Mouse (Mus musculus) limb, embryonic 11.5 days (tissue): Measurements from ENCODE around the gene Mn1. TPM values are rescaled to one million over a fixed set of nuclear protein-coding genes. Genes with fewer than 3 reads are reported as not detected.

Experiments
- ATAC-seq: fragments of 200-750 bp; cut with Nextera tagmentation; 2 replicates; pipeline ENCODE4 v1.8.0; 2017; ENCODE audit warnings: low read depth; ENCODE audit not compliant: insufficient number of reproducible peaks, low FRiP score, low TSS enrichment
- DNase-seq: peaks from one replicate; pipeline ENCODE4 v3.0.0-alpha.2; 2015; ENCODE audit warnings: low spot score
- H3K27ac ChIP-seq: fragments of 300-500 bp; sonication (generic); replicated peaks from 2 replicates; pipeline ENCODE4 v1.5.1; 2014; ENCODE audit warnings: low read depth, mild to moderate bottlenecking, low read length
- H3K27me3 ChIP-seq: fragments of 300-500 bp; sonication (generic); 2 replicates; pipeline ENCODE4 v1.6.1; 2014; ENCODE audit warnings: mild to moderate bottlenecking, low read length, mixed read lengths; ENCODE audit not compliant: control insufficient read depth, insufficient read depth
- H3K36me3 ChIP-seq: fragments of 300-500 bp; sonication (generic); 2 replicates; pipeline ENCODE4 v1.6.1; 2014; ENCODE audit warnings: mild to moderate bottlenecking, low read length, moderate library complexity, mixed read lengths; ENCODE audit not compliant: control insufficient read depth, insufficient read depth
- H3K4me1 ChIP-seq: fragments of 300-500 bp; sonication (generic); 2 replicates; pipeline ENCODE4 v1.6.1; 2014; ENCODE audit warnings: low read length, mixed read lengths; ENCODE audit not compliant: control insufficient read depth, insufficient read depth
- H3K4me2 ChIP-seq: fragments of 300-500 bp; sonication (generic); 2 replicates; pipeline ENCODE4 v1.6.1; 2014; ENCODE audit warnings: low read depth, mild to moderate bottlenecking, moderate library complexity; ENCODE audit not compliant: severe bottlenecking
- H3K4me3 ChIP-seq: fragments of 300-500 bp; sonication (generic); 2 replicates; pipeline ENCODE4 v1.5.1; 2014; ENCODE audit warnings: low read depth, low read length
- H3K9ac ChIP-seq: fragments of 300-500 bp; sonication (generic); 2 replicates; pipeline ENCODE4 v1.6.1; 2014; ENCODE audit warnings: mild to moderate bottlenecking, low read length
- H3K9me3 ChIP-seq: fragments of 300-500 bp; sonication (generic); 2 replicates; pipeline ENCODE4 v1.6.1; 2016; ENCODE audit warnings: low read length; ENCODE audit not compliant: control insufficient read depth
- WGBS: fragments of 180-500 bp; shearing (Covaris S2); extraction: QIAGEN DNeasy Blood & Tissue Kit; methylation state at CpG from one replicate; pipeline ENCODE4 v1.1.7; 2014; 5-methylcytosine and 5-hydroxymethylcytosine counted together
- polyA plus RNA-seq: library from polyadenylated mRNA; unstranded; fragments of >200 nt; fragmentation: Nextera tagmentation; extraction: Ambion mirVana; gene quantifications from 2 replicates; pipeline ENCODE4 v1.2.1, GENCODE M21; 2014

Gene Mn1
- polyA plus RNA-seq, 1 experiment from 2014 or later: 12.4 TPM

GRCm38 (mm10) chr5:111415575-111415974 is 1.6 kb upstream of the Mn1 start:
- Histone ChIP-seq H3K27ac (no peak overlapping the region), H3K9ac (no peak overlapping the region), H3K4me2 (peak overlapping the region; percentile 93), H3K4me1 (peaks cover 38% of the 10 kb centered on the region), H3K27me3 (peaks cover 44% of the 10 kb centered on the region), H3K9me3 (no peaks in the 10 kb centered on the region), H3K4me3 (peak overlapping the region; percentile 69), H3K36me3 (no peaks in the 10 kb centered on the region)
- ATAC-seq: no peak
- no peak for DNase-seq
- 1% methylated on average over 14 of the region's 14 CpGs for WGBS

- Histone ChIP-seq H3K9me3 (no peaks in the 10 kb centered on the region), H3K27ac (no peak overlapping the region; the same call in 1 of the 2 replicates), H3K4me2 (peak overlapping the region; percentile 93), H3K36me3 (no peaks in the 10 kb centered on the region), H3K9ac (peak overlapping the region; percentile 84), H3K27me3 (peaks cover 49% of the 10 kb centered on the region), H3K4me1 (peaks cover 43% of the 10 kb centered on the region), H3K4me3 (peak overlapping the region; percentile 69)
- ATAC-seq (no peak), DNase-seq (no peak)
- 1% methylated on average over 13 of the region's 13 CpGs for WGBS
These were observed 1.1 kb upstream of the Mn1 start for GRCm38 (mm10) chr5:111416048-111416447.

GRCm38 (mm10) chr5:111417378-111418131 is 393 bp downstream of the Mn1 start:
- under 1% methylated on average over 98 of the region's 105 CpGs for WGBS
- H3K36me3 ChIP-seq: peaks cover 4% of the 10 kb centered on the region; the same call in 1 of the 2 replicates
- H3K9me3 ChIP-seq: no peaks in the 10 kb centered on the region
- peak overlapping the region; percentile 69 for H3K4me3 ChIP-seq
- H3K27me3 ChIP-seq: peaks cover 52% of the 10 kb centered on the region
- H3K27ac ChIP-seq: peak overlapping the region; percentile 73
- ATAC-seq (no peak), DNase-seq (peak; percentile 60)
- peak overlapping the region; percentile 93 for H3K4me2 ChIP-seq
- peak overlapping the region; percentile 84 for H3K9ac ChIP-seq
- H3K4me1 ChIP-seq: peaks cover 48% of the 10 kb centered on the region

- Histone ChIP-seq H3K27me3 (peaks cover 48% of the 10 kb centered on the region), H3K4me3 (peak overlapping the region; percentile 69), H3K36me3 (peaks cover 4% of the 10 kb centered on the region; the same call in 1 of the 2 replicates), H3K4me1 (peaks cover 48% of the 10 kb centered on the region), H3K9me3 (no peaks in the 10 kb centered on the region), H3K9ac (peak overlapping the region; percentile 84), H3K27ac (no peak overlapping the region), H3K4me2 (peak overlapping the region; percentile 93)
- DNase-seq (peak; percentile 63), ATAC-seq (no peak)
- under 1% methylated on average over 58 of the region's 63 CpGs for WGBS
These were observed 1.3 kb downstream of the Mn1 start for GRCm38 (mm10) chr5:111418202-111419120.

- H3K4me2 ChIP-seq: peak overlapping the region; percentile 93
- H3K9ac ChIP-seq: peak overlapping the region; percentile 84
- no peak overlapping the region for H3K27ac ChIP-seq
- peak overlapping the region; percentile 69 for H3K4me3 ChIP-seq
- H3K36me3 ChIP-seq: peaks cover 4% of the 10 kb centered on the region; the same call in 1 of the 2 replicates
- H3K27me3 ChIP-seq: peaks cover 41% of the 10 kb centered on the region
- no peak for ATAC-seq
- no peaks in the 10 kb centered on the region for H3K9me3 ChIP-seq
- 3% methylated on average over 42 of the region's 42 CpGs for WGBS
- peak; percentile 62 for DNase-seq
- peaks cover 45% of the 10 kb centered on the region for H3K4me1 ChIP-seq
These were observed 2.1 kb downstream of the Mn1 start for GRCm38 (mm10) chr5:111419121-111419881.

- H3K9me3 ChIP-seq: no peaks in the 10 kb centered on the region
- DNase-seq (peak; percentile 61), ATAC-seq (no peak)
- peaks cover 38% of the 10 kb centered on the region for H3K27me3 ChIP-seq
- peaks cover 36% of the 10 kb centered on the region for H3K4me1 ChIP-seq
- peaks cover 4% of the 10 kb centered on the region; the same call in 1 of the 2 replicates for H3K36me3 ChIP-seq
- no peak overlapping the region for H3K27ac ChIP-seq
- peak overlapping the region; percentile 69 for H3K4me3 ChIP-seq
- peak overlapping the region; percentile 93 for H3K4me2 ChIP-seq
- peak overlapping the region; percentile 49 for H3K9ac ChIP-seq
- 1% methylated on average over 56 of the region's 56 CpGs for WGBS
These were observed 3.0 kb downstream of the Mn1 start for GRCm38 (mm10) chr5:111420011-111420691.

- Histone ChIP-seq H3K4me1 (peaks cover 36% of the 10 kb centered on the region), H3K9ac (peak overlapping the region; percentile 34; the same call in 1 of the 2 replicates), H3K9me3 (no peaks in the 10 kb centered on the region), H3K27ac (no peak overlapping the region), H3K4me2 (peak overlapping the region; percentile 93), H3K36me3 (peaks cover 4% of the 10 kb centered on the region; the same call in 1 of the 2 replicates), H3K27me3 (peaks cover 38% of the 10 kb centered on the region), H3K4me3 (peak overlapping the region; percentile 69)
- ATAC-seq (no peak), DNase-seq (no peak)
- WGBS: 38% methylated on average over 22 of the region's 22 CpGs
These were observed 3.7 kb downstream of the Mn1 start for GRCm38 (mm10) chr5:111420896-111421295.
